Mouse (Mus musculus) heart, adult 2 months (tissue): Measurements from ENCODE around the gene Gapdhs. TPM values are rescaled to one million over a fixed set of nuclear protein-coding genes. Genes with fewer than 3 reads are reported as not detected.

Experiments
- DNase-seq, 2 experiments: peaks; one replicate each; pipeline ENCODE4 v3.0.0; 2021
- H3K27ac ChIP-seq: fragments of 200-600 bp; 2 replicates; pipeline ENCODE4 v1.8.1; 2022
- H3K27me3 ChIP-seq: fragments of 200-500 bp; 2 replicates; pipeline ENCODE4 v1.6.1; 2012; ENCODE audit warnings: mild to moderate bottlenecking, low read length, inconsistent platforms, mixed read lengths; ENCODE audit not compliant: control insufficient read depth, insufficient read depth
- H3K36me3 ChIP-seq: fragments of 200-500 bp; 2 replicates; pipeline ENCODE4 v1.6.1; 2012; ENCODE audit warnings: low read length, inconsistent platforms; ENCODE audit not compliant: control insufficient read depth, insufficient read depth
- H3K4me1 ChIP-seq: fragments of 200-500 bp; 2 replicates; pipeline ENCODE4 v1.6.1; 2011; ENCODE audit warnings: low read length; ENCODE audit not compliant: control insufficient read depth, insufficient read depth
- H3K4me3 ChIP-seq: fragments of 200-600 bp; 2 replicates; pipeline ENCODE4 v1.8.1; 2022
- H3K79me2 ChIP-seq: fragments of 200-500 bp; replicated peaks from 2 replicates; pipeline ENCODE4 v1.6.1; 2012; ENCODE audit warnings: mild to moderate bottlenecking, inconsistent platforms, low read length, moderate library complexity, mixed read lengths; ENCODE audit not compliant: control insufficient read depth, insufficient read depth
- H3K9ac ChIP-seq: fragments of 200-500 bp; 2 replicates; pipeline ENCODE4 v1.6.1; 2012; ENCODE audit warnings: low read depth, mild to moderate bottlenecking, control low read depth, inconsistent platforms, low read length, mixed read lengths
- CTCF ChIP-seq: fragments of 200-600 bp; IDR thresholded peaks from 2 replicates; pipeline ENCODE4 v1.8.1; 2022; ENCODE audit warnings: antibody characterized with exemption, mild to moderate bottlenecking, moderate library complexity
- EP300 ChIP-seq: fragments of 200-500 bp; IDR thresholded peaks from 2 replicates; pipeline ENCODE4 v1.6.1; 2011; ENCODE audit warnings: low read depth, low read length, control low read depth; ENCODE audit not compliant: insufficient read depth
- POLR2A ChIP-seq: fragments of 200-500 bp; IDR thresholded peaks from 2 replicates; pipeline ENCODE4 v1.6.1; 2011; ENCODE audit warnings: mild to moderate bottlenecking, low read depth, low read length, control low read depth; ENCODE audit not compliant: insufficient read depth
- WGBS: fragments of 180-500 bp; shearing (Covaris S2); methylation state at CpG from one replicate; pipeline ENCODE4 v1.1.7; 2018; 5-methylcytosine and 5-hydroxymethylcytosine counted together
- intact Hi-C: fragments of 180-260 bp; cut with DNase I; formaldehyde crosslinking; loops from one replicate; pipeline ENCODE4 v1.15.1; 2025
- polyA plus RNA-seq: library from polyadenylated mRNA; depleted of rRNA; stranded (reverse); fragments of >200 nt; gene quantifications from 2 replicates; pipeline ENCODE4 v1.2.3, GENCODE M21; 2012
- total RNA-seq, 2 experiments: library from RNA; stranded (reverse); gene quantifications; 2 replicates each; pipeline ENCODE4 v1.2.3; 2021

Gapdhs gene
- total and polyA plus RNA-seq, 3 experiments, result 1.7 TPM; not detected in 2

DNA sequence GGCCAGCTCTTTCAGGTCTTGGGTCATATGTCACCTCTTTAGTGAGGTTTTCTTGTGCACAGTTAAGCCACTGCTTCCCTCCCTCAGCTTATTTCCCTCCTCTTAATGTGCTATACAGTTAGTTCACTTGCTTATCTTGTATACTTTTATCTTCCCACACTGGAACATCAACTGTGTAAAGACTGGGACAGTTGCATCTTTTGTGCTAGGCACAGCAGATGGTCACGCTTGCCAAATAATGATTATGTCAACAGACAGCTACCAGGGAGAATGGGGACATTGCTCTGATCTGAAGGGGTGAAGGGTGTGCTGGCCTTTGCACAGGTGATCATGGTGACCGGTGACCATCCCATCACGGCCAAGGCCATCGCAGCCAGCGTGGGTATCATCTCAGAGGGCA is 23.8 kb downstream of the Gapdhs start:
- H3K79me2 ChIP-seq, result no peaks in the 10 kb centered on the region
- peaks cover 3% of the 10 kb centered on the region; the same call in 1 of the 2 replicates for H3K27me3 ChIP-seq
- no peaks in the 10 kb centered on the region for H3K4me1 ChIP-seq
- no peak for DNase-seq
- 92% methylated on average over 5 of the region's 5 CpGs for WGBS
- H3K4me3 ChIP-seq, result no peak overlapping the region
- intact Hi-C loops, result no loop called here
- TF ChIP-seq CTCF (no peak), EP300 (no peak), POLR2A (no peak)
- H3K36me3 ChIP-seq, result no peaks in the 10 kb centered on the region
- no peak overlapping the region for H3K27ac ChIP-seq
- no peak overlapping the region for H3K9ac ChIP-seq

DNA sequence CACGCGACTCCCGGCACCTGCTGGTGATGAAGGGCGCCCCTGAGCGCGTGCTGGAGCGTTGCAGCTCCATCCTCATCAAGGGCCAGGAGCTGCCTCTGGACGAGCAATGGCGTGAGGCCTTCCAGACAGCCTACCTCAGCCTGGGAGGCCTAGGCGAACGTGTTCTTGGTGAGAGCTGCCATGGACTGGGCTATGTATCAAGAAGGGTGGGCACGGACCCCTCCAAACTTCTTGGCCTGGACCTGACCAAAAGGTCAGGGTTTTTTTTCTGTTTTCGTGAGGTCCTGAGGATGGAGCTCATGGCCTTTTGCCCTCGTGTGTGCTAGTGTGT is 25.8 kb downstream of the Gapdhs start:
- no peaks in the 10 kb centered on the region for H3K36me3 ChIP-seq
- 20% methylated on average over 14 of the region's 14 CpGs for WGBS
- peaks cover 3% of the 10 kb centered on the region; the same call in 1 of the 2 replicates for H3K27me3 ChIP-seq
- no peak for DNase-seq
- no peak overlapping the region for H3K9ac ChIP-seq
- intact Hi-C loops, result no loop called here
- TF ChIP-seq POLR2A (no peak), EP300 (no peak), CTCF (no peak)
- no peak overlapping the region for H3K27ac ChIP-seq
- H3K79me2 ChIP-seq, result no peaks in the 10 kb centered on the region
- no peak overlapping the region; the same call in 1 of the 2 replicates for H3K4me3 ChIP-seq
- no peaks in the 10 kb centered on the region for H3K4me1 ChIP-seq

- peak; percentile 53 to 63 for DNase-seq
- TF ChIP-seq EP300 (no peak), POLR2A (no peak)
- Histone ChIP-seq H3K27me3 (peaks cover 3% of the 10 kb centered on the region; the same call in 1 of the 2 replicates), H3K79me2 (no peaks in the 10 kb centered on the region), H3K27ac (no peak overlapping the region), H3K4me1 (no peaks in the 10 kb centered on the region), H3K9ac (no peak overlapping the region), H3K36me3 (no peaks in the 10 kb centered on the region), H3K4me3 (peak overlapping the region; percentile 36)
- 5% methylated on average over 43 of the region's 43 CpGs for WGBS
- intact Hi-C loops, result no loop called here
These were observed 26.3 kb downstream of the Gapdhs start for GRCm38 (mm10) chr7:30717006-30717715.

DNA sequence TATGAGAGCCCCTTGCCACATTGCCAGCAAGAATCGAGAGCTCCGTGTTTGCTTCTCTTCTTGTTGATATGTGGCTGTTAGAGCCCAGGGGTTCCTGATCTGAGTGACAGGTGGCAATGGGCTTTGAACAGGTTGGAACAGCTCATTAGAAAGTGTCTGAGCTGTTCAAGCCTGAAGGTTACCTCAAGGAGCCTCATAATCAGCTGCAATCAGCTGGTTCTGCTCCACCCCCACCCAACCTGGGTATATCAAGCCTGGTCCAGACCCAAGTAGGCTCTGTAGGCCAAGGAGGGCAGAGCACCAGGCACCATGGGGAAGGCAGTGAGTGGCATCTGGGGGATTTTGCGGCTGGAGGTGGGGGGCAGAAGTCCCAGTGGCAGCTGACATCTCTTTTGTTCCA is 31.5 kb downstream of the Gapdhs start, which contains the start of gene Atp4a:
Gene Atp4a (plus strand): TSS at position 268 of the 400 bp plus-strand sequence.
- Histone ChIP-seq H3K36me3 (no peaks in the 10 kb centered on the region), H3K79me2 (no peaks in the 10 kb centered on the region), H3K27ac (no peak within 1 kb of the TSS), H3K4me3 (no peak within 1 kb of the TSS), H3K9ac (no peak within 1 kb of the TSS), H3K27me3 (no peaks in the 10 kb centered on the region), H3K4me1 (no peaks in the 10 kb centered on the region)
- TF ChIP-seq EP300, result no peak
- WGBS, result 71% methylated on average over 3 of the region's 3 CpGs
- no peak for DNase-seq
- intact Hi-C loops, result no loop called here

DNA sequence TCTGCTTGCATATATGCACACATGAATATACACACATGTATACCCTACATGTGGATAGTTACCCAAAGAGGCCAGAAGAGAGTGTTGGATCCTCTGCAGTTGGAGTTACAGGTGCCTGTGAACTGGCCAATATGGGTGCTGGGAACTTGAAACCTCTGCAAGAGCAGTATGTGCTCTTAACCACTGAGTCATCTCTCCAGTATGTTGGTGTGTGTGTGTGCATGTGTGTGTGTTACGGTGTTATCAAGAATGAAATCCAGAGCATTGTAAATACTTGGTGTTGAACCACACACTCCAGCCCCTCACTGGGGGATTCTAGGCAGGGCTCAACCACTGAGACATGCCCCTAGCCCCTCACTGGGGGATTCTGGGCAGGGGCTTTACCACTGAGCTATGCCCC is 36.0 kb downstream of the Gapdhs start:
- DNase-seq, result no peak
- 81% methylated on average over 1 of the region's 1 CpGs for WGBS
- H3K4me3 ChIP-seq, result no peak overlapping the region
- no peaks in the 10 kb centered on the region for H3K27me3 ChIP-seq
- no peaks in the 10 kb centered on the region for H3K4me1 ChIP-seq
- no peak overlapping the region for H3K9ac ChIP-seq
- no peaks in the 10 kb centered on the region for H3K36me3 ChIP-seq
- H3K27ac ChIP-seq, result no peak overlapping the region
- no peak for TF ChIP-seq EP300
- TF ChIP-seq CTCF, result no peak
- no peak for TF ChIP-seq POLR2A
- intact Hi-C loops, result no loop called here
- H3K79me2 ChIP-seq, result no peaks in the 10 kb centered on the region

DNA sequence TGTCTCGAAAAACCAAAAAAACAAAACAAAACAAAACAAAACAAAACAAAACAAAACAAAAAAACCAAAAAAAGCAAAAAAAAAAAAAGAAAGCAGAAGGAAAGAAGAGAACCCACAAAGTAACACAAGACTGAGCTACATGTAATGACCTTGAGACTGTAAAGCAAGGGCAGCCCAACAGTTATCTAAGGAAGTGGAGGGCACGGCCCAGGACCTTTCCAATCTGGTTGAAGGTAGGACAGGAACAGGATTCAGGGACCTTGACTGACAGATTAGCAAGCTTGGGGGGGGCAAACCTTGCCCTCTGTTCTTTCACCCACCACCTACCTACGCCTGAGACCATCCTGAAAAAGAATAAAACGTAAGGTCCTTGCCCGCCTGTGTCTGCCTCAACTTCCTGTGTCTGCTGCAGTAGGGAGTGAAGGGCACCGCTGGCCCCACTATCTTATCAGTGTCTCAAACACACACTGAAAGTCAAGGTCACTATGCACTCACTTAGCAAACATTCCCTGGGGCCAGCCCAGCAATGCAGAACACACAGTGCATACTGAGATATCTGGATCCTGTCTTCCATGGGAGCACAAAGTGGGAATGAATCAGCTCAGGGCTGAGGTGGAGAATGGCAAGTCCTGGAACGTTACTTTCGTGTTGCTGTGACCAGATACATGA is 37.1 kb downstream of the Gapdhs start:
- no peak overlapping the region for H3K4me3 ChIP-seq
- no peaks in the 10 kb centered on the region for H3K27me3 ChIP-seq
- no peaks in the 10 kb centered on the region for H3K4me1 ChIP-seq
- TF ChIP-seq POLR2A (no peak), EP300 (no peak), CTCF (no peak)
- H3K9ac ChIP-seq, result no peak overlapping the region
- no peaks in the 10 kb centered on the region for H3K79me2 ChIP-seq
- DNase-seq, result peak in 1 of 2 experiments; percentile 38
- 25% methylated on average over 8 of the region's 8 CpGs for WGBS
- H3K36me3 ChIP-seq, result no peaks in the 10 kb centered on the region
- intact Hi-C loops, result no loop called here
- H3K27ac ChIP-seq, result peak overlapping the region; percentile 57; the same call in 1 of the 2 replicates
